Mouse (Mus musculus) intestine, embryonic 16.5 days (tissue): ENCODE results near the gene Tmem45a2. TPM values are rescaled to one million over a fixed set of nuclear protein-coding genes. Genes with fewer than 3 reads are reported as not detected.
"Not testable (repeated sequence)": the region's sequence is repeated elsewhere in the genome, so short reads cannot be mapped to it uniquely, and the experiment has no call there.

ENCODE experiments used
- ATAC-seq: fragments of 200-750 bp; cut with Nextera tagmentation; 2 replicates; pipeline ENCODE4 v1.8.0; 2017; ENCODE audit warnings: moderate TSS enrichment, moderate library complexity
- H3K27ac ChIP-seq: fragments of 300-500 bp; sonication (generic); 2 replicates; pipeline ENCODE4 v1.5.1; 2014; ENCODE audit warnings: mild to moderate bottlenecking, low read length
- H3K27me3 ChIP-seq: fragments of 300-500 bp; sonication (generic); replicated peaks from 2 replicates; pipeline ENCODE4 v1.6.1; 2014; ENCODE audit warnings: low read length, control low read depth, mixed read lengths; ENCODE audit not compliant: control insufficient read depth, insufficient read depth
- H3K36me3 ChIP-seq: fragments of 300-500 bp; sonication (generic); 2 replicates; pipeline ENCODE4 v1.6.1; 2014; ENCODE audit warnings: low read length, control low read depth; ENCODE audit not compliant: control insufficient read depth, insufficient read depth
- H3K4me1 ChIP-seq: fragments of 300-500 bp; sonication (generic); 2 replicates; pipeline ENCODE4 v1.6.1; 2014; ENCODE audit warnings: low read length, control low read depth, mixed read lengths; ENCODE audit not compliant: control insufficient read depth, insufficient read depth
- H3K4me2 ChIP-seq: fragments of 300-500 bp; sonication (generic); 2 replicates; pipeline ENCODE4 v1.6.1; 2014; ENCODE audit warnings: low read depth, low read length, control low read depth
- H3K4me3 ChIP-seq: fragments of 300-500 bp; sonication (generic); 2 replicates; pipeline ENCODE4 v1.5.1; 2014; ENCODE audit warnings: mild to moderate bottlenecking, low read length
- H3K9ac ChIP-seq: fragments of 300-500 bp; sonication (generic); 2 replicates; pipeline ENCODE4 v1.6.1; 2014; ENCODE audit warnings: low read depth, low read length
- H3K9me3 ChIP-seq: fragments of 300-500 bp; sonication (generic); 2 replicates; pipeline ENCODE4 v1.6.1; 2016; ENCODE audit warnings: low read length, control low read depth; ENCODE audit not compliant: control insufficient read depth
- WGBS: fragments of 180-500 bp; shearing (Covaris S2); extraction: QIAGEN DNeasy Blood & Tissue Kit; methylation state at CpG from one replicate; pipeline ENCODE4 v1.1.7; 2014; 5-methylcytosine and 5-hydroxymethylcytosine counted together
- polyA plus RNA-seq: library from polyadenylated mRNA; unstranded; fragments of >200 nt; fragmentation: Nextera tagmentation; extraction: Ambion mirVana; gene quantifications from 2 replicates; pipeline ENCODE4 v1.2.1, GENCODE M21; 2015

Tmem45a2 gene
- polyA plus RNA-seq, 1 experiment from 2014 or later: 0.20 TPM

DNA sequence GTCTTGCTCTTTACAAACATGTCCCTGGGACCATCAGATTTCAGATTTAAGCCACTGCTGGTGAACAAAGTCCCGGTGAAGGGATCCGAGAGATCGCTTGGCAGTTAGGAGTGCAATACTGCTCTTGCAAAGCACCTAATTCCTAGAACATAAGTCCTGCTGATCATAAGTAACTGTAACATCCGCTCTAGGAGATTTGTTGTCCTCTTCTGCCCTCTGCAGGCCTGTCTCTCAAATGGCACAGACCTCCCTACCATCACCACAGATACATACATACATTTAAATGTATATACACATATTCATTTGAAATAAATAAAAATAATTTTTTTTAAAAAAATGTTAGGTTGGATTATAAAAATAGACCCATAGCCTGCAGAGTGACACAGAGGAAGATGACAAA lies 21.3 kb upstream of the Tmem45a2 start:
- Histone ChIP-seq H3K9me3 (no peaks in the 10 kb centered on the region), H3K27ac (peak overlapping the region; percentile 79; the same call in 1 of the 2 replicates), H3K27me3 (no peaks in the 10 kb centered on the region), H3K4me2 (no peak overlapping the region), H3K4me3 (no peak overlapping the region), H3K36me3 (no peaks in the 10 kb centered on the region), H3K4me1 (0 out of 2 replicates have a peak, but pooled peaks cover 3% of the 10 kb centered on the region), H3K9ac (no peak overlapping the region)
- ATAC-seq: peak; percentile 86
- WGBS: 46% methylated on average over 4 of the region's 4 CpGs

- peak; percentile 82 for ATAC-seq
- Histone ChIP-seq H3K9ac (no peak overlapping the region), H3K27ac (no peak overlapping the region)
These were observed 8.4 kb upstream of the Tmem45a2 start for GRCm38 (mm10) chr16:57079577-57079976.

DNA sequence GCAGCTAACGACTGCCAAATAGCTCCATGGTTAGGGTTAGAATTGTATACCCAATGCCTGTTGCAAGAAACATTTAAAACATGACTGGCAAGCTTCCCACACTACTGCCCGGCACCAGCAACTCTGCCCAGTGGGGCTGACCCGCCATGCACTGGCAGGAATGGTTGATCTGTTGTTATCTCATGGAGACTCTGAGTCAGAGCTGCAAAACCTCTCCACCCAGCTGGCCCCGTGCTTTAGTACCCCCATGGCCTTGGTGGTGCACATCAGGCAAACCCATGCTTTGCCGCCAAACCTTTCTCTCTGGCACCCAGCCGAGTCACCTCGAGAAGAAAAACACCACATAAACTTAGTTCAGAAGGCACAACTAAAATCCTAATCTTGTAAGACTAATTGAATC lies 4.8 kb upstream of the Tmem45a2 start:
- no peak overlapping the region for H3K4me2 ChIP-seq
- H3K27me3 ChIP-seq: no peaks in the 10 kb centered on the region
- no peaks in the 10 kb centered on the region for H3K36me3 ChIP-seq
- no peak overlapping the region for H3K27ac ChIP-seq
- no peaks in the 10 kb centered on the region for H3K9me3 ChIP-seq
- 82% methylated on average over 7 of the region's 7 CpGs for WGBS
- H3K9ac ChIP-seq: no peak overlapping the region
- no peak for ATAC-seq
- H3K4me3 ChIP-seq: no peak overlapping the region
- no peaks in the 10 kb centered on the region for H3K4me1 ChIP-seq

More at GRCm38 (mm10) chr16:57079577-57079976, 8.4 kb upstream of the Tmem45a2 start:
- Histone ChIP-seq H3K4me2 (no peak overlapping the region), H3K36me3 (no peaks in the 10 kb centered on the region), H3K27me3 (no peaks in the 10 kb centered on the region), H3K9me3 (no peaks in the 10 kb centered on the region), H3K4me1 (no peaks in the 10 kb centered on the region), H3K4me3 (no peak overlapping the region)
- WGBS: 62% methylated on average over 4 of the region's 4 CpGs

- no peak overlapping the region for H3K9ac ChIP-seq
- no peak overlapping the region for H3K4me2 ChIP-seq
- H3K4me3 ChIP-seq: no peak overlapping the region
- H3K4me1 ChIP-seq: no peaks in the 10 kb centered on the region
- ATAC-seq: no peak
- no peaks in the 10 kb centered on the region for H3K36me3 ChIP-seq
- 83% methylated on average over 3 of the region's 3 CpGs for WGBS
- H3K27ac ChIP-seq: no peak overlapping the region
- H3K9me3 ChIP-seq: no peaks in the 10 kb centered on the region
- H3K27me3 ChIP-seq: no peaks in the 10 kb centered on the region
These were observed 9.1 kb downstream of the Tmem45a2 start for GRCm38 (mm10) chr16:57062045-57062444.

- Histone ChIP-seq H3K27me3 (no peaks in the 10 kb centered on the region), H3K4me3 (no peak overlapping the region), H3K9me3 (no peaks in the 10 kb centered on the region), H3K4me1 (no peaks in the 10 kb centered on the region), H3K9ac (no peak overlapping the region), H3K27ac (no peak overlapping the region), H3K36me3 (no peaks in the 10 kb centered on the region), H3K4me2 (no peak overlapping the region)
- 73% methylated on average over 4 of the region's 4 CpGs for WGBS
- ATAC-seq: peak; percentile 79
These were observed 14.2 kb downstream of the Tmem45a2 start for GRCm38 (mm10) chr16:57056995-57057394.

DNA sequence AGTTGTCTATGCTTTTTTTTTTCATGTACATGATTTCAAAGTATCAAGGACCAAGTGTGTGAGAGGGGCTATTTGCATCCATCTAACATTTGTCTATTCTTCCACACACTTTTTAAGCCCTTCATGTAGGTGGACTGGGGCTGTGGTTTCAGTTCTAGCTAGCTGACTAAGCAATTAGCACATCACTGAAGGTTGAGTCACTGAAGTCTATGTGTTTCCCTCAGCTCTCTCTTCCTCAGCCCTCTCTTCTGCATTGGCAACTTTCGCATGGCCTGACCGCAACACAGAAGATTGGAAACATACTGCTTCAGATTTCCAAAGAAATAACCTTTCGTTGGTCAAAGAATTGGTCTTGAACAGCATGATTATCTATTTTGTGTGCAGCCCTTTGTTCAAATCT lies 21.2 kb downstream of the Tmem45a2 start:
- 94% methylated on average over 3 of the region's 3 CpGs for WGBS
- H3K9me3 ChIP-seq: no peaks in the 10 kb centered on the region
- H3K9ac ChIP-seq: no peak overlapping the region
- H3K27me3 ChIP-seq: no peaks in the 10 kb centered on the region
- no peak overlapping the region for H3K4me2 ChIP-seq
- H3K4me3 ChIP-seq: no peak overlapping the region
- H3K36me3 ChIP-seq: no peaks in the 10 kb centered on the region
- H3K4me1 ChIP-seq: no peaks in the 10 kb centered on the region
- no peak for ATAC-seq
- no peak overlapping the region for H3K27ac ChIP-seq

- H3K4me3 ChIP-seq: no peak overlapping the region
- 0 out of 2 replicates have a peak, but pooled peaks have one; percentile 62 for ATAC-seq
- no peak overlapping the region for H3K9ac ChIP-seq
- H3K9me3 ChIP-seq: no peaks in the 10 kb centered on the region
- H3K27ac ChIP-seq: no peak overlapping the region
- no peaks in the 10 kb centered on the region for H3K36me3 ChIP-seq
- 37% methylated on average over 5 of the region's 5 CpGs for WGBS
- no peak overlapping the region for H3K4me2 ChIP-seq
- no peaks in the 10 kb centered on the region for H3K4me1 ChIP-seq
- H3K27me3 ChIP-seq: no peaks in the 10 kb centered on the region
These were observed 32.6 kb downstream of the Tmem45a2 start for GRCm38 (mm10) chr16:57038600-57038999.

DNA sequence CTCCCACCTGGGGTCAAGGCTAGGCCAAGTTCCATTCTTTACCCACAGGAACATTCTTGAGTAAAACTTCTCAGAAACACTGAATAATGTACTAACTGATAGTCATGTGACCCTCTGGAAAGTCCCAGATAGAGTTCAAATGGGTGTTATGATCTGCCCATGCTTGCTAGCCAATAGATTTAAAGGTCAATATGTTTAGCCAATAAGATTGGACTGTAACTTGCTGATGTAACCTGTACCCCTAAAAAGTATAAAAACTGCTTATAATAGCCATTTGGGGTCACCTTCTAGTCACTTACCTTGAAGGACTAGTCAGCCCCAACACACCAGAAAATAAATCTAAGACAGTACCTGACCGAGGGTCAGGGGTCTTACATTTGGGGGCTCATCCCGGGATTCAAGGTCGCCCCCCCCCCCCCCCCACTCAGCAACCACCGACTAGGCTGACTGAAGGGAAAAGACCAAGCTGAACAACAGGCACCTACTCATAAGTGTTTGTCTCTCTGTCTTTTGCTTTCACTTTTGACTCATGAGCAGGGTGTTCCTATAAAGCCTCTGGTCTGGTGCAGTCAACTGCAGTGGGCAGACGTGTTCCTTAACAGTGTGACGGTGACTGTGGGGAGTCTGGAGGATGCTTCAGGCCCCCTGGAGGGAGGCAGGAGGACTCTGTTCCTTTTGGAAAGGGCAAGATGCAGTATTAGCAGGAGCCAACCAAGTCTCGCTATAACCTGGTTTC lies 40.9 kb downstream of the Tmem45a2 start:
- H3K27me3 ChIP-seq: no peaks in the 10 kb centered on the region
- no peak for ATAC-seq
- H3K9me3 ChIP-seq: no peaks in the 10 kb centered on the region
- 77% methylated on average over 7 of the region's 7 CpGs for WGBS
- no peak overlapping the region for H3K4me2 ChIP-seq
- H3K36me3 ChIP-seq: no peaks in the 10 kb centered on the region
- no peak overlapping the region for H3K9ac ChIP-seq
- no peak overlapping the region for H3K4me3 ChIP-seq
- no peak overlapping the region for H3K27ac ChIP-seq
- H3K4me1 ChIP-seq: no peaks in the 10 kb centered on the region

DNA sequence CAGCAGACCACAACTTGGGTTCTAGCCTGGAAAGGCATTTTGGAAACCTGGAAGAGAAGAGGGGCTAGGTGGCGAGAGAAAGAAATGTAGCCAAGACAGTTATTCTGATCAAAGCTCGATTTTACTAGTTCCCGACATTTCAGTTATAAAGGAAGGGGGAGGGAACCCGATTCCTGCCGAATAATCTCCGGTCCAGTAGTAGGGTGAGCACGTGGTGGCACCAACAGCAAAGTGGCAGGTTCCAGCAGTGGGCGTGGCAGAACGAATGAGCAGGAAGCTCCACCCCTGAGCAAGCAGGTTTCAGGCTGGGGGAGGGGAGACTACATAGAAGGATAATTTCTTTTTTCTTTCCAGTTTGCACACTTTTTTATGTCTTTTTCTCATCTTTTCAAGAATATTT lies 72.9 kb downstream of the Tmem45a2 start:
- not testable (repeated sequence) for H3K4me1 ChIP-seq, H3K27ac ChIP-seq, H3K27me3 ChIP-seq, H3K36me3 ChIP-seq, H3K4me3 ChIP-seq, H3K4me2 ChIP-seq, ATAC-seq, H3K9ac ChIP-seq, H3K9me3 ChIP-seq
- WGBS: 90% methylated on average over 9 of the region's 9 CpGs
